ENCODE assay signal across 9 mouse cellular contexts in the genomic region with DNA sequence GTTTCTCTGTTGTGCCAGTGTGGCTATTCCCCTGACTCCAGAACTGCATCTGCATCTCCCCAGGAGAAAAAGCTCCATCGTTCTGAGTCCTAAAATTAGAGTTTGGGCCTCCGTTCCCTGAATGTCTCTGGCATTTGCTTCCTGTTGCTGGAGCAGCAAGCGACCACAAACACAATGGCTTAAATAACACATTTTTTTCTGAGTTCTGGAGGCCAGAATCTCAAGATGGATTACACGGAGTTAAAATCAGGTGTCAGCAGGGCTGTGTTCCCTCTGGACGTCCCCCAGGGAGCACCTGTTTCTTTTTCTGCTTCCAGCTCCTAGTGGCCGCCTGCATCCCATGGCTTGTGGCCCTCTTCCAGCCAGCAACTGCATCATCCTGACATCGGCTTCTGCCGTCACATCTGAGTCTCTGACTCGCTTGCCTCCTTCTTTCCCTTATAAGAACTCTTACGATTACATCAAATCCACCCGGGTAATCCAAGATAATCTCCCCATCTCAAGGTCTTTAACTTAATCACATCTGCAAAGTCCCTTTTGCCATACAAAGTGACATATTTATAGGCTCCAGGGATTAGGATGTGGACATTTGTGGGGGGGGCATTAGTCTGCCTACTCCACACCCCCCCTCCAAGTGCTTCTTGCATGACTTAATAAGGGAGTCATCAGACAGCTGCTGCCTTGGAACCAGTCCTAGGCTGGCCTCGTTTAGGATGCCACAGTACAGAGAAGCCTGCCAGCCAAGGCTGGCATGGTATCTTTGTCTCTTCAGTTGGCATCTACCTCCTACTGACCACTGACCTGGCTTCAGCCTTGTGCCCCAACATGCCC. TPM values are rescaled to one million over a fixed set of nuclear protein-coding genes. Genes with fewer than 3 reads are reported as not detected.
DNase-seq lines count a peak whose midpoint lies in the region; ATAC-seq lines count a peak whose summit lies in the region.
"Had no signal": no experiment of that assay in that cellular context is flagged by ENCODE, and none has a peak within 500 bp of the region (broad histone marks: within the 10 kb centered on the region; RNA-seq: fewer than 3 reads in every experiment).

No protein-coding gene starts in this region.

- no peaks in the 10 kb centered on the region for H3K9me3 ChIP-seq in midbrain, embryonic 13.5 days
- no peaks in the 10 kb centered on the region for H3K9me3 ChIP-seq in midbrain, embryonic 10.5 days (replicated peaks)
- H3K9me3 ChIP-seq in hindbrain, embryonic 14.5 days (ENCODE audit: control insufficient read depth, low read length), result no peaks in the 10 kb centered on the region

- peak; percentile 39 for DNase-seq in adrenal gland, postnatal 14 days
- no peak for DNase-seq in adrenal gland, adult 18-20 months (ENCODE audit: low spot score in 2 of 2)
- DNase-seq in midbrain, embryonic 10.5 days (ENCODE audit: low spot score), result no peak
- DNase-seq in hindbrain, embryonic 14.5 days (ENCODE audit: low spot score), result peak; percentile 47
- DNase-seq in skeletal muscle tissue, adult 2 months (ENCODE audit: low read depth, low spot score), result peak; percentile 95
- no peak for DNase-seq in thymus, postnatal 0 days (ENCODE audit: low spot score)

- ATAC-seq in midbrain, embryonic 13.5 days, result no peak
- peak; percentile 49; the same call in 1 of the 2 replicates for ATAC-seq in hindbrain, embryonic 14.5 days (ENCODE audit: low FRiP score)
- ATAC-seq in monocyte, adult 5-6 weeks (replicated peaks; ENCODE audit: insufficient number of reproducible peaks, low FRiP score, low TSS enrichment, poor library complexity, severe bottlenecking), result no peak

- no peak overlapping the region for H3K4me3 ChIP-seq in midbrain, embryonic 13.5 days (replicated peaks)
- no peak overlapping the region for H3K4me3 ChIP-seq in midbrain, embryonic 10.5 days
- H3K4me3 ChIP-seq in hindbrain, embryonic 14.5 days (replicated peaks; ENCODE audit: low read length), result no peak overlapping the region

- no peak overlapping the region for H3K4me2 ChIP-seq in midbrain, embryonic 13.5 days (replicated peaks)
- no peak overlapping the region for H3K4me2 ChIP-seq in hindbrain, embryonic 14.5 days (replicated peaks)

- 0 out of 2 replicates have a peak overlapping the region, but pooled peaks have one; percentile 1 for H3K27ac ChIP-seq in midbrain, embryonic 13.5 days
- no peak overlapping the region for H3K27ac ChIP-seq in midbrain, embryonic 10.5 days (replicated peaks)
- peak overlapping the region; percentile 27 for H3K27ac ChIP-seq in hindbrain, embryonic 14.5 days
- H3K27ac ChIP-seq: liver, embryonic 14.5 days had no signal

- H3K9ac ChIP-seq in midbrain, embryonic 13.5 days (replicated peaks), result no peak overlapping the region
- no peak overlapping the region for H3K9ac ChIP-seq in hindbrain, embryonic 14.5 days
- H3K9ac ChIP-seq: liver, embryonic 14.5 days had no signal

- H3K36me3 ChIP-seq in midbrain, embryonic 13.5 days, result no peaks in the 10 kb centered on the region
- H3K36me3 ChIP-seq in midbrain, embryonic 10.5 days, result no peaks in the 10 kb centered on the region
- no peaks in the 10 kb centered on the region for H3K36me3 ChIP-seq in hindbrain, embryonic 14.5 days (replicated peaks; ENCODE audit: control insufficient read depth, insufficient read depth)

- peaks cover 23% of the 10 kb centered on the region; the same call in 1 of the 2 replicates for H3K27me3 ChIP-seq in midbrain, embryonic 13.5 days
- H3K27me3 ChIP-seq in midbrain, embryonic 10.5 days (ENCODE audit: low read depth, poor library complexity, severe bottlenecking), result peaks cover 84% of the 10 kb centered on the region
- H3K27me3 ChIP-seq in hindbrain, embryonic 14.5 days (ENCODE audit: control insufficient read depth, insufficient read depth, low read length), result no peaks in the 10 kb centered on the region

- H3K4me1 ChIP-seq in midbrain, embryonic 13.5 days (replicated peaks), result peaks cover 37% of the 10 kb centered on the region
- H3K4me1 ChIP-seq in midbrain, embryonic 10.5 days, result peaks cover 29% of the 10 kb centered on the region
- peaks cover 29% of the 10 kb centered on the region for H3K4me1 ChIP-seq in hindbrain, embryonic 14.5 days (replicated peaks; ENCODE audit: control insufficient read depth, insufficient read depth, low read length)

- 37% methylated on average over 12 of the region's 12 CpGs for WGBS in midbrain, embryonic 13.5 days
- 55% methylated on average over 12 of the region's 12 CpGs for WGBS in midbrain, embryonic 10.5 days
- 44% methylated on average over 12 of the region's 12 CpGs for WGBS in hindbrain, embryonic 14.5 days

RNA-seq across cellular contexts. Expression of gene Enho, which starts 21.0 kb away (rescaled TPM):
- total RNA-seq in adrenal gland, postnatal 14 days (2021), result 3.5 and 6.9 TPM in 2 replicates
- total RNA-seq in adrenal gland, adult 18-20 months (2021), result 1 to 10 TPM; 2.3 to 4.1 TPM
- polyA plus RNA-seq in midbrain, embryonic 13.5 days (2015; fragmentation: Nextera tagmentation; extraction: Ambion mirVana), result 81.6 and 92.1 TPM in 2 replicates
- 23.2 and 31.4 TPM in 2 replicates for polyA plus RNA-seq in midbrain, embryonic 10.5 days (2016; fragmentation: Nextera tagmentation; extraction: Ambion mirVana)
- 127 and 130 TPM in 2 replicates for polyA plus RNA-seq in hindbrain, embryonic 14.5 days (2014; fragmentation: Nextera tagmentation; extraction: Ambion mirVana)
- 10.3 and 10.5 TPM in 2 replicates for polyA plus RNA-seq in thymus, postnatal 0 days (2015; fragmentation: Nextera tagmentation; extraction: Ambion mirVana)
- total RNA-seq in monocyte, adult 5-6 weeks (2017), result 0.49 to 0.75 TPM in 2 of 3 replicates, not detected in the other

RNA-seq across cellular contexts. Expression of gene Dnaic1, which starts 49.6 kb away (rescaled TPM):
- 0.34 and 2.2 TPM in 2 replicates for total RNA-seq in adrenal gland, postnatal 14 days (2021)
- not detected for total RNA-seq in adrenal gland, adult 18-20 months (2021)
- 2.4 and 2.7 TPM in 2 replicates for polyA plus RNA-seq in midbrain, embryonic 13.5 days (2015; fragmentation: Nextera tagmentation; extraction: Ambion mirVana)
- 1.6 and 2.2 TPM in 2 replicates for polyA plus RNA-seq in midbrain, embryonic 10.5 days (2016; fragmentation: Nextera tagmentation; extraction: Ambion mirVana)
- 2.0 and 2.3 TPM in 2 replicates for polyA plus RNA-seq in hindbrain, embryonic 14.5 days (2014; fragmentation: Nextera tagmentation; extraction: Ambion mirVana)
- 0.60 and 0.91 TPM in 2 replicates for polyA plus RNA-seq in thymus, postnatal 0 days (2015; fragmentation: Nextera tagmentation; extraction: Ambion mirVana)
- not detected in 3 replicates for total RNA-seq in monocyte, adult 5-6 weeks (2017)

RNA-seq across cellular contexts. Expression of gene Fam219a, which starts 49.8 kb away (rescaled TPM):
- 18.1 and 18.2 TPM in 2 replicates for total RNA-seq in adrenal gland, postnatal 14 days (2021)
- total RNA-seq in adrenal gland, adult 18-20 months (2021), result 10 to 100 TPM; 15.7 to 20.2 TPM
- polyA plus RNA-seq in midbrain, embryonic 13.5 days (2015; fragmentation: Nextera tagmentation; extraction: Ambion mirVana), result 13.1 and 18.8 TPM in 2 replicates
- 4.1 and 5.7 TPM in 2 replicates for polyA plus RNA-seq in midbrain, embryonic 10.5 days (2016; fragmentation: Nextera tagmentation; extraction: Ambion mirVana)
- polyA plus RNA-seq in hindbrain, embryonic 14.5 days (2014; fragmentation: Nextera tagmentation; extraction: Ambion mirVana), result 20.0 and 23.5 TPM in 2 replicates
- 1.6 and 2.7 TPM in 2 replicates for polyA plus RNA-seq in thymus, postnatal 0 days (2015; fragmentation: Nextera tagmentation; extraction: Ambion mirVana)
- 0.95 to 9.1 TPM (median 5.6 TPM) in 3 replicates for total RNA-seq in monocyte, adult 5-6 weeks (2017)

Comparison
In these comparisons a context has a peak if more than half of its experiments do, and no peak if none do; other contexts are left out.
1. DNase-seq: peak in adrenal gland, postnatal 14 days (single experiment), hindbrain, embryonic 14.5 days (single experiment) and skeletal muscle tissue, adult 2 months (single experiment); none in adrenal gland, adult 18-20 months (0 of 2), midbrain, embryonic 10.5 days (single experiment) and thymus, postnatal 0 days (single experiment).